8 mouse cellular contexts compared by ENCODE assay signal in the genomic region with DNA sequence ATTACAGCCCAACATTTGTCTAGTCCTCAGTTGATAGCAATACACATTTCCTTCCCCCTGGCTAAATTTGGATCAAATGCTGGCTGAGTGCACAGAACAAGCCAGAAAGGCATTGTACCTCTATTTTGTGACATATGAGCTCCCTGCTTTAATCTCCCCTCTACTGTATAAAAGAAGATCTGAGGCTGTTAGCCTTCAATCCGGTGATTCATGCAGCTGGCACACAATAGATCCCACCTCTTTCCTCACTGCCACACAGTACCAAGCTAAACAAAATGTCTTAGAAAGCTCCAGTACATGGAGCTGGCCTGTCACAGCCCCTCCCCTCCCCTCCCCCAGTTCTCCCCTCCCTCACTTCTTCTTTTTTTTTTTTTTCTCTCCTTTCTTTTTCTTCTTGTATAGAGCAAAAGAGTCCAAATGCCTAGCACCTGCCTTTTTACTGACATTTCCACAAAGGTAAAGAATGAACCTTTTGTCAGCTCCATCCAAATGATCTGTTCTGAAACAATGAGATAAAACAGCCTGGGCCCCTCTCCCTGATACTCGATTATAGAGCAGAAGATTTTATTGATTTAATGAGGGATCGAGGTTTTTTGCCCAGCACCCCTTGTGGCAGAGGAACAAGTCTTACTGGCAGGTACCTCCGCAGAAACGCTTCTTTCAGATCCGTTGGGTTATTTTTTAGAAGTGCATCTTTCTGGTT.
A peak's percentile ranks its signal among the peaks of the same experiment; 100 is the strongest.
DNase-seq lines count a peak whose midpoint lies in the region; ATAC-seq and TF ChIP-seq lines count a peak whose summit lies in the region.

No protein-coding gene starts in this region.

- no peaks in the 10 kb centered on the region for H3K36me3 ChIP-seq in intestine, postnatal 0 days (ENCODE audit: control insufficient read depth, insufficient read depth)

- peak overlapping the region; percentile 38 for H3K4me3 ChIP-seq in cortical plate, adult 2 months (ENCODE audit: insufficient read depth, low read length)
- peak overlapping the region; percentile 21 for H3K4me3 ChIP-seq in intestine, postnatal 0 days (ENCODE audit: low read depth, low read length)
- H3K4me3 ChIP-seq in olfactory bulb, adult 2 months (ENCODE audit: insufficient read depth, low read depth, low read length) = peak overlapping the region; percentile 40

- no peaks in the 10 kb centered on the region for H3K9me3 ChIP-seq in intestine, postnatal 0 days (ENCODE audit: control insufficient read depth)

- no peaks in the 10 kb centered on the region for H3K27me3 ChIP-seq in intestine, postnatal 0 days (replicated peaks; ENCODE audit: control insufficient read depth, insufficient read depth, low read length)

- H3K27ac ChIP-seq in cortical plate, adult 2 months (ENCODE audit: insufficient read depth, low read length) = no peak overlapping the region
- H3K27ac ChIP-seq in intestine, postnatal 0 days (ENCODE audit: low read depth, low read length) = no peak overlapping the region
- H3K27ac ChIP-seq in olfactory bulb, adult 2 months (ENCODE audit: insufficient read depth, low read depth, low read length) = peak overlapping the region; percentile 90

- TF ChIP-seq CTCF in cortical plate, adult 2 months (IDR thresholded peaks at IDR 0.05; ENCODE audit: extremely low read depth, insufficient read depth, low read length) = no peak
- no peak for TF ChIP-seq CTCF in intestine, postnatal 0 days (IDR thresholded peaks at IDR 0.05; ENCODE audit: low read depth)
- no peak for TF ChIP-seq CTCF in olfactory bulb, adult 2 months (IDR thresholded peaks at IDR 0.05; ENCODE audit: insufficient read depth, low read depth, low read length)

- peak; percentile 25 for DNase-seq in embryo, embryonic 11 days
- no peak for DNase-seq in embryo, embryonic 10 days (ENCODE audit: low spot score)
- peak; percentile 50 for DNase-seq in 416B (ENCODE audit: low read depth)
- DNase-seq in urinary bladder, postnatal 4 days (ENCODE audit: low spot score in 2 of 2) = no peak
- DNase-seq in frontal cortex, postnatal 10 days (ENCODE audit: low spot score in 2 of 2) = no peak

- H3K4me1 ChIP-seq in cortical plate, adult 2 months (ENCODE audit: control insufficient read depth, insufficient read depth, low read length) = peaks cover 2% of the 10 kb centered on the region; the same call in 1 of the 2 replicates
- no peaks in the 10 kb centered on the region for H3K4me1 ChIP-seq in intestine, postnatal 0 days (replicated peaks; ENCODE audit: control insufficient read depth, insufficient read depth, low read length)
- peaks cover 7% of the 10 kb centered on the region for H3K4me1 ChIP-seq in olfactory bulb, adult 2 months (ENCODE audit: control insufficient read depth, insufficient read depth, low read length)

- TF ChIP-seq POLR2A in cortical plate, adult 2 months (IDR thresholded peaks at IDR 0.05; ENCODE audit: extremely low read depth, insufficient read depth, low read length) = 0 out of 2 replicates have a peak, but pooled peaks have one; percentile 19
- TF ChIP-seq POLR2A in olfactory bulb, adult 2 months (IDR thresholded peaks at IDR 0.05; ENCODE audit: insufficient read depth, low read depth, low read length) = no peak

- no peak for ATAC-seq in intestine, postnatal 0 days

- H3K9ac ChIP-seq in intestine, postnatal 0 days (ENCODE audit: low read depth, low read length) = no peak overlapping the region

- WGBS in intestine, postnatal 0 days = 17% methylated on average over 6 of the region's 6 CpGs
- WGBS in olfactory bulb, adult 2 months = 3% methylated on average over 6 of the region's 6 CpGs

- H3K4me2 ChIP-seq in intestine, postnatal 0 days (replicated peaks; ENCODE audit: low read depth) = peak overlapping the region; percentile 59

Comparison
In these comparisons a context has a peak if more than half of its experiments do, and no peak if none do; other contexts are left out.
1. DNase-seq: peak in embryo, embryonic 11 days (single experiment) and 416B (single experiment); none in embryo, embryonic 10 days (single experiment), urinary bladder, postnatal 4 days (0 of 2) and frontal cortex, postnatal 10 days (0 of 2).
2. Peak in every context shown above with its lines, with median percentiles within 50 percentile points of each other: H3K4me3 ChIP-seq.